14 mouse cellular contexts compared by ENCODE assay signal in the genomic region with DNA sequence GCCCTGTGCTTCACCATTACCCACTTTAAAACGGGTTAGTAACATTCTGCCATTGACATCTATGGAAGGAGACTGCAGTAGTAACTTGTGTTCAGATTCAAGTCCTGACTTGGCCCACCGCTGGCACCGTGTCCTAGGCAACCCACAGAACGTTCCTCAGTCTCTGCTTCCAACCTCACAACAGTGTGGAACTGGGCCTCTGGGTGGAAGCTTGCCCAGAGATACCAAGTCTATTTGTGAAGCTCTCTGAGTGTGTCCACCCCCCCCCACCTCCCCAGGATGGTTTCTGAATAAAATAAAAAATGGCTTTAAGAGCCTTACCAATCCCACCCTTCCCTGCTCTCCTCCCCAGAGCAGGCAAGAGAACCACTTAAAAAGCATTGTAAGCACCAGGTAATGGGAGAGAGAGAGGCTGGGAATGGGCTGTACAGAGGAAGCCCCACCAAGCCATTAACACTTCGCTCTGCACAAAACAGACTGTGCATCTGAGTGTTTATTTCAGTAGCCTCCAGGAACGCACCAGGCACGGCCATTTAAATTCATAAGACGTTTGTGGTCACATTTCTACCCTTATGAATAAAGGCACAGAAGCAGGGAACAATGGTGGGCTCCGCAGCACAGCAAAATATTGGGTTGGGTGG.
A peak's percentile ranks its signal among the peaks of the same experiment; 100 is the strongest.
DNase-seq lines count a peak whose midpoint lies in the region; ATAC-seq lines count a peak whose summit lies in the region.
"Had no signal": no experiment of that assay in that cellular context is flagged by ENCODE, and none has a peak within 500 bp of the region (broad histone marks: within the 10 kb centered on the region; RNA-seq: fewer than 3 reads in every experiment).

No protein-coding gene starts in this region.

- H3K36me3 ChIP-seq in hindbrain, embryonic 11.5 days (ENCODE audit: control insufficient read depth, insufficient read depth, low read length) = no peaks in the 10 kb centered on the region
- no peaks in the 10 kb centered on the region for H3K36me3 ChIP-seq in midbrain, embryonic 12.5 days

- H3K27me3 ChIP-seq in hindbrain, embryonic 11.5 days (ENCODE audit: control insufficient read depth, insufficient read depth, low read length) = no peaks in the 10 kb centered on the region
- no peaks in the 10 kb centered on the region for H3K27me3 ChIP-seq in midbrain, embryonic 12.5 days

- no peak overlapping the region for H3K4me3 ChIP-seq in hindbrain, embryonic 11.5 days (ENCODE audit: low read depth, low read length)
- no peak overlapping the region for H3K4me3 ChIP-seq in midbrain, embryonic 12.5 days
- H3K4me3 ChIP-seq: myocyte had no signal

- no peak overlapping the region for H3K4me2 ChIP-seq in hindbrain, embryonic 11.5 days (replicated peaks; ENCODE audit: low read depth, low read length)
- H3K4me2 ChIP-seq in midbrain, embryonic 12.5 days (replicated peaks) = peak overlapping the region; percentile 26
- H3K4me2 ChIP-seq: liver, embryonic 11.5 days had no signal

- DNase-seq in cerebellum, postnatal 10 days = peak; percentile 30 to 49
- DNase-seq in cerebellum, adult 11-12 months = no peak
- DNase-seq in hindbrain, embryonic 11.5 days (ENCODE audit: low spot score) = no peak
- peak; percentile 21 for DNase-seq in right cerebral cortex, postnatal 25 days
- DNase-seq in ovary, adult 18-20 months (ENCODE audit: low spot score) = no peak
- DNase-seq: cerebellum, adult 8-10 months; kidney, postnatal 14 days; lung, postnatal 14 days; thymus, postnatal 36 days had no signal

- H3K27ac ChIP-seq in hindbrain, embryonic 11.5 days (ENCODE audit: low read depth, low read length) = peak overlapping the region; percentile 82; the same call in 1 of the 2 replicates
- H3K27ac ChIP-seq in midbrain, embryonic 12.5 days (replicated peaks) = peak overlapping the region; percentile 80

- no peak overlapping the region; the same call in 1 of the 2 replicates for H3K9ac ChIP-seq in hindbrain, embryonic 11.5 days (ENCODE audit: low read depth, low read length)
- H3K9ac ChIP-seq in midbrain, embryonic 12.5 days (replicated peaks) = no peak overlapping the region; the same call in 1 of the 2 replicates

- 74% methylated on average over 9 of the region's 9 CpGs for WGBS in hindbrain, embryonic 11.5 days
- 66% methylated on average over 9 of the region's 9 CpGs for WGBS in midbrain, embryonic 12.5 days

- H3K9me3 ChIP-seq in hindbrain, embryonic 11.5 days (ENCODE audit: control insufficient read depth, low read length) = no peaks in the 10 kb centered on the region
- H3K9me3 ChIP-seq in midbrain, embryonic 12.5 days = no peaks in the 10 kb centered on the region

- ATAC-seq in hindbrain, embryonic 11.5 days (ENCODE audit: low FRiP score) = peak; percentile 22; the same call in 1 of the 2 replicates
- peak; percentile 32; the same call in 1 of the 2 replicates for ATAC-seq in midbrain, embryonic 12.5 days (ENCODE audit: low FRiP score, low read depth)
- ATAC-seq in CD4-positive, CD25-positive, alpha-beta regulatory T cell, adult 4 months = no peak
- ATAC-seq in monocyte, adult 5-6 weeks (replicated peaks; ENCODE audit: insufficient number of reproducible peaks, low FRiP score, low TSS enrichment, poor library complexity, severe bottlenecking) = no peak

- H3K4me1 ChIP-seq in hindbrain, embryonic 11.5 days (replicated peaks; ENCODE audit: control insufficient read depth, insufficient read depth, low read length) = peaks cover 3% of the 10 kb centered on the region
- peaks cover 36% of the 10 kb centered on the region for H3K4me1 ChIP-seq in midbrain, embryonic 12.5 days

Comparison
In these comparisons a context has a peak if more than half of its experiments do, and no peak if none do; other contexts are left out.
1. DNase-seq: peak in cerebellum, postnatal 10 days (2 of 2) and right cerebral cortex, postnatal 25 days (single experiment); none in cerebellum, adult 11-12 months (single experiment), hindbrain, embryonic 11.5 days (single experiment) and ovary, adult 18-20 months (single experiment).
2. ATAC-seq: peak in hindbrain, embryonic 11.5 days (single experiment) and midbrain, embryonic 12.5 days (single experiment); none in CD4-positive, CD25-positive, alpha-beta regulatory T cell, adult 4 months (single experiment) and monocyte, adult 5-6 weeks (single experiment).